13 mouse cellular contexts compared by ENCODE assay signal in the genomic region with DNA sequence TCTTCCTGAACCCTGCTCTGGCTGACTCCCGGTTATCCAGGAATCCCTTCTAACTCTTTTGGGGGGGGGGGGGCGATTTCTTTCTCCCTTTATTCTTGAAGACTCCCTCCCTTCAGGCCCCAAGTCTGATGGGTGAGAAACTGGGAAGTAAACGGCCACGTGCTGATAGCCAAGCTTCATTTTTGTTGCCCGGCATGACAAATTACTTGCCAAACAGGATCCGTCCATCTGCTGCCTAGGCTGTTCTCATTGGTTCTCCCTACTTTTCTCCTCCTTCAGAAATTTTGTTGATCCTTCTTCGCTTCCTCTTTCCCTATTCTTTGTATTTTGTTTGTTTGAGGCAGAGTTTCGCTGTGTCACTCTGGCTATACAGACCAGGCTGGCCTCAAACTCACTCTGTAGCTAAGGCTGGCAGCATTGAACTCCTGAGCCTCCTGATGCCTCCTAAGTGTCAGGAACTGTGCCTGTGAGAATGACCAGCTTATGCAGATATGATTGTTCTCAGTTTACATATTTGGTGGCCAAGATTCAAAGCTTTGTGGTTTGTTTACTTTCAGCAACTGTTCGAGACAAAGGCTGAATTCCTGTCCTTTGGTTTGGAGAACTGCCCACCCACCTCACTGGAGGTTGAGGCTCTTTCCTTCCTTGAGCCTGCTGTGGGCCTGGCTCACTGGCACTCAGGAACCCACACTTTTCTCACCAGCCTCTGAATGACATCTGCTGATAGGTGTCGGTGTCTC. TPM values are rescaled to one million over a fixed set of nuclear protein-coding genes. Genes with fewer than 3 reads are reported as not detected.
DNase-seq lines count a peak whose midpoint lies in the region; ATAC-seq and TF ChIP-seq lines count a peak whose summit lies in the region.
"Had no signal": no experiment of that assay in that cellular context is flagged by ENCODE, and none has a peak within 500 bp of the region (broad histone marks: within the 10 kb centered on the region; RNA-seq: fewer than 3 reads in every experiment).

No protein-coding gene starts in this region.

- TF ChIP-seq EP300 in MEL (IDR thresholded peaks at IDR 0.05; ENCODE audit: low read depth in 1 of 2, low read length in 2 of 2): no peak

- H3K36me3 ChIP-seq in heart, embryonic 10.5 days: no peaks in the 10 kb centered on the region
- H3K36me3 ChIP-seq in heart, embryonic 11.5 days (ENCODE audit: control insufficient read depth, insufficient read depth, low read length): no peaks in the 10 kb centered on the region
- H3K36me3 ChIP-seq in MEL (ENCODE audit: control insufficient read depth in 1 of 2, insufficient read depth in 2 of 2, low read length in 2 of 2): peaks cover 0 to 19% of the 10 kb centered on the region in 2 experiments; a peak in 2 of 4 replicates
- no peaks in the 10 kb centered on the region for H3K36me3 ChIP-seq in intestine, embryonic 16.5 days (ENCODE audit: control insufficient read depth, insufficient read depth, low read length)
- H3K36me3 ChIP-seq: limb, embryonic 13.5 days had no signal

- TF ChIP-seq POLR2A in MEL (IDR thresholded peaks at IDR 0.05; ENCODE audit: control insufficient read depth in 1 of 2, insufficient read depth in 1 of 2, low read depth in 1 of 2, low read length in 2 of 2, poor library complexity in 1 of 2): no peak

- WGBS in heart, embryonic 10.5 days: 67% methylated on average over 10 of the region's 10 CpGs
- 64% methylated on average over 10 of the region's 10 CpGs for WGBS in heart, embryonic 11.5 days (ENCODE audit: insufficient replicate concordance)
- WGBS in intestine, embryonic 16.5 days: 58% methylated on average over 10 of the region's 10 CpGs

- no peaks in the 10 kb centered on the region for H3K27me3 ChIP-seq in heart, embryonic 10.5 days (ENCODE audit: insufficient read depth, poor library complexity, severe bottlenecking)
- H3K27me3 ChIP-seq in heart, embryonic 11.5 days (ENCODE audit: control insufficient read depth, insufficient read depth, low read length): no peaks in the 10 kb centered on the region
- H3K27me3 ChIP-seq in MEL (ENCODE audit: control insufficient read depth in 1 of 2, insufficient read depth in 2 of 2, low read length in 2 of 2): no peaks in the 10 kb centered on the region
- no peaks in the 10 kb centered on the region for H3K27me3 ChIP-seq in intestine, embryonic 16.5 days (replicated peaks; ENCODE audit: control insufficient read depth, insufficient read depth, low read length)
- H3K27me3 ChIP-seq: limb, embryonic 13.5 days had no signal

- peaks cover 29% of the 10 kb centered on the region for H3K4me1 ChIP-seq in heart, embryonic 10.5 days
- peaks cover 16% of the 10 kb centered on the region for H3K4me1 ChIP-seq in heart, embryonic 11.5 days (ENCODE audit: control insufficient read depth, insufficient read depth, low read length)
- H3K4me1 ChIP-seq in MEL (ENCODE audit: control insufficient read depth in 1 of 2, insufficient read depth in 2 of 2, low read length in 2 of 2): peaks cover 3 to 29% of the 10 kb centered on the region in 2 experiments; a peak in 3 of 4 replicates
- peaks cover 10% of the 10 kb centered on the region for H3K4me1 ChIP-seq in intestine, embryonic 16.5 days (ENCODE audit: control insufficient read depth, insufficient read depth, low read length)

- no peaks in the 10 kb centered on the region for H3K79me2 ChIP-seq in MEL (ENCODE audit: control insufficient read depth, insufficient read depth, low read length, poor library complexity)

- no peak overlapping the region for H3K4me3 ChIP-seq in heart, embryonic 10.5 days
- no peak overlapping the region for H3K4me3 ChIP-seq in heart, embryonic 11.5 days (ENCODE audit: low read depth, low read length)
- H3K4me3 ChIP-seq in MEL (ENCODE audit: control insufficient read depth in 1 of 2, insufficient read depth in 1 of 2, low read depth in 2 of 2, low read length in 2 of 2): no peak overlapping the region
- H3K4me3 ChIP-seq in intestine, embryonic 16.5 days (ENCODE audit: low read length): no peak overlapping the region
- H3K4me3 ChIP-seq: limb, embryonic 13.5 days; megakaryocyte, embryonic 14.5 days had no signal

- peak overlapping the region; percentile 29; the same call in 1 of the 2 replicates for H3K27ac ChIP-seq in heart, embryonic 10.5 days
- no peak overlapping the region for H3K27ac ChIP-seq in heart, embryonic 11.5 days (ENCODE audit: low read depth, low read length)
- H3K27ac ChIP-seq in MEL (ENCODE audit: control insufficient read depth, low read depth, low read length): peak overlapping the region; percentile 40; the same call in 1 of the 2 replicates
- H3K27ac ChIP-seq in intestine, embryonic 16.5 days (ENCODE audit: low read length): peak overlapping the region; percentile 50; the same call in 1 of the 2 replicates
- H3K27ac ChIP-seq: hindbrain, postnatal 0 days; limb, embryonic 13.5 days had no signal

- no peak for DNase-seq in heart, embryonic 10.5 days (ENCODE audit: low spot score)
- no peak for DNase-seq in MEL (ENCODE audit: low read depth, low spot score)
- peak; percentile 57 to 59 for DNase-seq in lung, postnatal 4 days
- DNase-seq in kidney, adult 11 months: no peak
- no peak for DNase-seq in adrenal gland, postnatal 14 days
- no peak for DNase-seq in right cerebral cortex, postnatal 4 days
- DNase-seq: kidney, postnatal 25 days had no signal

- H3K9ac ChIP-seq in heart, embryonic 11.5 days (ENCODE audit: low read depth, low read length): no peak overlapping the region
- H3K9ac ChIP-seq in MEL (ENCODE audit: control insufficient read depth, low read depth, low read length, poor library complexity, severe bottlenecking): no peak overlapping the region
- H3K9ac ChIP-seq in intestine, embryonic 16.5 days (ENCODE audit: low read depth, low read length): no peak overlapping the region
- H3K9ac ChIP-seq: limb, embryonic 13.5 days had no signal

- no peak for TF ChIP-seq CTCF in MEL (IDR thresholded peaks at IDR 0.05 in 2 of 3, conservative IDR thresholded peaks at IDR 0.05 in 1 of 3; ENCODE audit: control insufficient read depth in 1 of 3, insufficient read depth in 1 of 3, low read depth in 2 of 3, low read length in 3 of 3, poor library complexity in 1 of 3, severe bottlenecking in 1 of 3)

- no peak for TF ChIP-seq RAD21 in MEL (IDR thresholded peaks at IDR 0.05; ENCODE audit: low read depth, low read length)

- H3K4me2 ChIP-seq in heart, embryonic 11.5 days: no peak overlapping the region
- H3K4me2 ChIP-seq in intestine, embryonic 16.5 days (ENCODE audit: low read depth, low read length): no peak overlapping the region
- H3K4me2 ChIP-seq: limb, embryonic 13.5 days had no signal

- no peak for ATAC-seq in heart, embryonic 11.5 days (replicated peaks; ENCODE audit: insufficient number of reproducible peaks, low FRiP score, low TSS enrichment)
- ATAC-seq in intestine, embryonic 16.5 days: no peak
- ATAC-seq: CD4-positive, CD25-positive, alpha-beta regulatory T cell, adult 4 months; hindbrain, postnatal 0 days had no signal

- H3K9me3 ChIP-seq in heart, embryonic 10.5 days: no peaks in the 10 kb centered on the region
- H3K9me3 ChIP-seq in heart, embryonic 11.5 days (replicated peaks; ENCODE audit: control insufficient read depth, low read length): no peaks in the 10 kb centered on the region
- H3K9me3 ChIP-seq in MEL (replicated peaks; ENCODE audit: insufficient read depth, low read length): no peaks in the 10 kb centered on the region
- H3K9me3 ChIP-seq in intestine, embryonic 16.5 days (ENCODE audit: control insufficient read depth, low read length): no peaks in the 10 kb centered on the region
- H3K9me3 ChIP-seq: limb, embryonic 13.5 days; megakaryocyte, embryonic 14.5 days had no signal

TF ChIP-seq in MEL, 35 proteins besides CTCF, POLR2A, EP300 and RAD21 (continues in another document):
- TF ChIP-seq NELFE (IDR thresholded peaks at IDR 0.05; ENCODE audit: low read depth, low read length) (no peak), E2F4 (IDR thresholded peaks at IDR 0.05; ENCODE audit: borderline replicate concordance, low read depth, low read length) (no peak), TBP (IDR thresholded peaks at IDR 0.05; ENCODE audit: low read depth, low read length) (no peak), MAFK (IDR thresholded peaks at IDR 0.05; ENCODE audit: borderline replicate concordance, low read depth, low read length) (no peak), GATA1 (IDR thresholded peaks at IDR 0.05; ENCODE audit: low read depth, low read length) (no peak), POLR2AphosphoS5 (IDR thresholded peaks at IDR 0.05; ENCODE audit: borderline replicate concordance, low read depth, low read length) (no peak), MYC (IDR thresholded peaks at IDR 0.05; ENCODE audit: low read depth, low read length) (no peak), ZC3H11A (IDR thresholded peaks at IDR 0.05; ENCODE audit: low read depth, low read length) (no peak), HCFC1 (IDR thresholded peaks at IDR 0.05; ENCODE audit: low read depth, low read length) (no peak)

RNA-seq across cellular contexts. Expression of gene Ier3, which starts 41.8 kb away (rescaled TPM):
- polyA plus RNA-seq in heart, embryonic 10.5 days (2016; fragmentation: Nextera tagmentation; extraction: Ambion mirVana): 13.2 and 16.8 TPM in 2 replicates
- 13.2 and 17.0 TPM in 2 replicates for polyA plus RNA-seq in heart, embryonic 11.5 days (2014; fragmentation: Nextera tagmentation; extraction: Ambion mirVana)
- 5.5 and 8.4 TPM in 2 replicates for total RNA-seq in MEL (2012; rRNA removed)
- 10 to 100 TPM in 1 of 2 experiments, not detected in 1; 12.2 TPM for polyA plus RNA-seq in MEL (2012; ENCODE audit: insufficient read depth in 1 of 2, insufficient read length in 2 of 2, low read depth in 1 of 2, low replicate concordance in 2 of 2, missing spikeins in 1 of 2)
- polyA plus RNA-seq in intestine, embryonic 16.5 days (2015; fragmentation: Nextera tagmentation; extraction: Ambion mirVana): 16.0 and 16.2 TPM in 2 replicates
- total RNA-seq in adrenal gland, postnatal 14 days (2021): 12.7 and 26.3 TPM in 2 replicates

RNA-seq across cellular contexts. Expression of gene Flot1, which starts 43.4 kb away (rescaled TPM):
- polyA plus RNA-seq in heart, embryonic 10.5 days (2016; fragmentation: Nextera tagmentation; extraction: Ambion mirVana): 66.2 and 71.7 TPM in 2 replicates
- 71.3 and 74.0 TPM in 2 replicates for polyA plus RNA-seq in heart, embryonic 11.5 days (2014; fragmentation: Nextera tagmentation; extraction: Ambion mirVana)
- total RNA-seq in MEL (2012; rRNA removed): 38.1 and 39.5 TPM in 2 replicates
- polyA plus RNA-seq in MEL (2012; ENCODE audit: insufficient read depth in 1 of 2, insufficient read length in 2 of 2, low read depth in 1 of 2, low replicate concordance in 2 of 2, missing spikeins in 1 of 2): 10 to 100 TPM in 1 of 2 experiments, not detected in 1; 64.1 TPM
- polyA plus RNA-seq in intestine, embryonic 16.5 days (2015; fragmentation: Nextera tagmentation; extraction: Ambion mirVana): 56.9 and 58.5 TPM in 2 replicates
- 52.4 and 59.5 TPM in 2 replicates for total RNA-seq in adrenal gland, postnatal 14 days (2021)

RNA-seq across cellular contexts. Expression of gene Tubb5, which starts 58.5 kb away (rescaled TPM):
- 911 and 1,091 TPM in 2 replicates for polyA plus RNA-seq in heart, embryonic 10.5 days (2016; fragmentation: Nextera tagmentation; extraction: Ambion mirVana)
- polyA plus RNA-seq in heart, embryonic 11.5 days (2014; fragmentation: Nextera tagmentation; extraction: Ambion mirVana): 855 and 931 TPM in 2 replicates
- total RNA-seq in MEL (2012; rRNA removed): 1,137 and 1,211 TPM in 2 replicates
- 1,000 to 10,000 TPM; 1,040 to 1,575 TPM for polyA plus RNA-seq in MEL (2012; ENCODE audit: insufficient read depth in 1 of 2, insufficient read length in 2 of 2, low read depth in 1 of 2, low replicate concordance in 2 of 2, missing spikeins in 1 of 2)
- polyA plus RNA-seq in intestine, embryonic 16.5 days (2015; fragmentation: Nextera tagmentation; extraction: Ambion mirVana): 559 and 622 TPM in 2 replicates
- total RNA-seq in adrenal gland, postnatal 14 days (2021): 285 and 320 TPM in 2 replicates

Comparison
In these comparisons a context has a peak if more than half of its experiments do, and no peak if none do; other contexts are left out.
1. DNase-seq: peak in lung, postnatal 4 days (2 of 2); none in heart, embryonic 10.5 days (single experiment), MEL (single experiment), kidney, adult 11 months (single experiment), adrenal gland, postnatal 14 days (single experiment) and right cerebral cortex, postnatal 4 days (single experiment).